Mouse (Mus musculus) MEL (cell line): ENCODE data around the gene Bad.

Experiments used
- CHD2 ChIP-seq: IDR thresholded peaks from 2 replicates; pipeline ENCODE4 v1.6.1; 2011; ENCODE audit warnings: low read length, improper control_type of control experiment
- CTCF ChIP-seq, 3 experiments: IDR thresholded peaks in 2 of 3; conservative IDR thresholded peaks in 1 of 3; 2 replicates each; pipeline ENCODE4 v1.5.1; 2011 to 2012; ENCODE audit warnings: low read length in 3 of 3, low read depth in 2 of 3, mild to moderate bottlenecking in 2 of 3, improper control_type of control experiment in 1 of 3, inconsistent platforms in 1 of 3, mixed read lengths in 1 of 3, moderate library complexity in 1 of 3; ENCODE audit not compliant: control insufficient read depth in 1 of 3, insufficient read depth in 1 of 3, poor library complexity in 1 of 3, severe bottlenecking in 1 of 3
- E2F4 ChIP-seq: IDR thresholded peaks from 2 replicates; pipeline ENCODE4 v1.6.1; 2011; ENCODE audit warnings: low read depth, low read length, improper control_type of control experiment, borderline replicate concordance
- EP300 ChIP-seq, 2 experiments: IDR thresholded peaks; 2 replicates each; pipeline ENCODE4 v1.6.1; 2011; ENCODE audit warnings: improper control_type of control experiment in 2 of 2, low read length in 2 of 2, low read depth in 1 of 2, mild to moderate bottlenecking in 1 of 2
- MAFK ChIP-seq: IDR thresholded peaks from 2 replicates; pipeline ENCODE4 v1.6.1; 2011; ENCODE audit warnings: low read depth, mild to moderate bottlenecking, low read length, improper control_type of control experiment, borderline replicate concordance
- MAX ChIP-seq: IDR thresholded peaks from 2 replicates; pipeline ENCODE4 v1.6.1; 2011; ENCODE audit warnings: low read length, improper control_type of control experiment
- MXI1 ChIP-seq: IDR thresholded peaks from 2 replicates; pipeline ENCODE4 v1.6.1; 2011; ENCODE audit warnings: mild to moderate bottlenecking, low read depth, low read length, improper control_type of control experiment
- MYC ChIP-seq: IDR thresholded peaks from 2 replicates; pipeline ENCODE4 v1.6.1; 2011; ENCODE audit warnings: low read depth, mild to moderate bottlenecking, low read length, improper control_type of control experiment, moderate library complexity
- POLR2A ChIP-seq, 2 experiments: IDR thresholded peaks; 2 replicates each; pipeline ENCODE4 v1.6.1; 2011 to 2012; ENCODE audit warnings: low read length in 2 of 2, mild to moderate bottlenecking in 2 of 2, control low read depth in 1 of 2, improper control_type of control experiment in 1 of 2, low read depth in 1 of 2, moderate library complexity in 1 of 2; ENCODE audit not compliant: control insufficient read depth in 1 of 2, insufficient read depth in 1 of 2, poor library complexity in 1 of 2
- SIN3A ChIP-seq: IDR thresholded peaks from 2 replicates; pipeline ENCODE4 v1.6.1; 2012; ENCODE audit warnings: low read length, improper control_type of control experiment, inconsistent platforms
- USF1 ChIP-seq: IDR thresholded peaks from 2 replicates; pipeline ENCODE4 v1.6.1; 2014; ENCODE audit warnings: low read depth, mild to moderate bottlenecking, inconsistent platforms, low read length, improper control_type of control experiment, moderate library complexity
- ZKSCAN1 ChIP-seq: IDR thresholded peaks from 2 replicates; pipeline ENCODE4 v1.6.1; 2012; ENCODE audit warnings: low read depth, mild to moderate bottlenecking, inconsistent platforms, low read length, improper control_type of control experiment, moderate library complexity

- TF ChIP-seq CTCF (IDR thresholded peaks at IDR 0.05 in 2 of 3, conservative IDR thresholded peaks at IDR 0.05 in 1 of 3; ENCODE audit: control insufficient read depth in 1 of 3, insufficient read depth in 1 of 3, low read depth in 2 of 3, low read length in 3 of 3, poor library complexity in 1 of 3, severe bottlenecking in 1 of 3), result no peak
- no peak for TF ChIP-seq EP300 (IDR thresholded peaks at IDR 0.05; ENCODE audit: low read depth in 1 of 2, low read length in 2 of 2)
- no peak for TF ChIP-seq POLR2A (IDR thresholded peaks at IDR 0.05; ENCODE audit: control insufficient read depth in 1 of 2, insufficient read depth in 1 of 2, low read depth in 1 of 2, low read length in 2 of 2, poor library complexity in 1 of 2)
- no peak for TF ChIP-seq E2F4
- TF ChIP-seq MAX, result no peak
- TF ChIP-seq MAFK, result no peak
- TF ChIP-seq CHD2, result no peak
- no peak for TF ChIP-seq USF1
- no peak for TF ChIP-seq SIN3A
- TF ChIP-seq MYC, result no peak
- no peak for TF ChIP-seq MXI1
- TF ChIP-seq ZKSCAN1, result no peak
Measured at GRCm38 (mm10) chr19:6981465-6981864, 39.8 kb downstream of the Bad start.
